ENCODE assay signal across 15 mouse cellular contexts in the genomic region with DNA sequence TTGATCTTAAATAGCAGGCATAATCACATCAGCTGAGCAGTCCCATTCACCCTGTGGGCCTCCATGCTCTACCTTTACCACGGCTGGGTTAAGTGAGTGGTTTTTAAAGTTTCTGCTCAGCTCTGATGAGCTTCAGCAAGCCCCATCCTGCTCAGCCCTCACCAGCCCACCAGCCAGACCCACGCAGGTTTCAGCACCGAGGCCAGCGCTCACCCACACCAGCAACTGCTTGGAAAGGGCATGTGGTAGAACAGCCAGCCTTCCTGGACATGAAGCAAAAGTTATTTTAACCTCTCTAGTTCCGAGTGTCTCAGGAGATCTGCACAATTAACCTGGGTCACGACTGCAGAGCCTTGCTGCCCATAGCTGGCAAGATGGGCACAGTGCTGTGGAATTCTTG. TPM values are rescaled to one million over a fixed set of nuclear protein-coding genes. Genes with fewer than 3 reads are reported as not detected.
DNase-seq lines count a peak whose midpoint lies in the region; ATAC-seq and TF ChIP-seq lines count a peak whose summit lies in the region.
"Had no signal": no experiment of that assay in that cellular context is flagged by ENCODE, and none has a peak within 500 bp of the region (broad histone marks: within the 10 kb centered on the region; RNA-seq: fewer than 3 reads in every experiment).

No protein-coding gene starts in this region.

- no peaks in the 10 kb centered on the region for H3K27me3 ChIP-seq in kidney, postnatal 0 days (ENCODE audit: insufficient read depth, low read length)
- H3K27me3 ChIP-seq in embryonic facial prominence, embryonic 11.5 days (ENCODE audit: control insufficient read depth, insufficient read depth, low read length) = no peaks in the 10 kb centered on the region
- H3K27me3 ChIP-seq: intestine, embryonic 15.5 days; liver, embryonic 12.5 days had no signal

- DNase-seq in adrenal gland, postnatal 36 days = peak; percentile 5 to 12
- DNase-seq in adrenal gland, adult 8-10 months = no peak
- DNase-seq in kidney, postnatal 0 days (ENCODE audit: low spot score) = peak; percentile 4
- DNase-seq in kidney, adult 18-20 months = no peak
- DNase-seq in 3134 (ENCODE audit: extremely low read depth, insufficient read length, low spot score) = peak; percentile 10
- peak; percentile 57 for DNase-seq in embryonic facial prominence, embryonic 11.5 days (ENCODE audit: low spot score)
- no peak for DNase-seq in layer of hippocampus, adult 11-12 months (ENCODE audit: low spot score)
- no peak for DNase-seq in spleen, postnatal 4 days (ENCODE audit: low spot score in 2 of 2)
- DNase-seq: cerebellum, adult 2 months; gastrocnemius, adult 2 months; heart, adult 18-20 months; lung, postnatal 14 days had no signal

- H3K36me3 ChIP-seq in kidney, postnatal 0 days (ENCODE audit: insufficient read depth, low read length) = no peaks in the 10 kb centered on the region
- H3K36me3 ChIP-seq in embryonic facial prominence, embryonic 11.5 days (replicated peaks; ENCODE audit: control insufficient read depth, insufficient read depth, low read depth, low read length) = no peaks in the 10 kb centered on the region
- H3K36me3 ChIP-seq: intestine, embryonic 15.5 days; liver, embryonic 12.5 days had no signal

- WGBS in kidney, postnatal 0 days = 24% methylated on average over 6 of the region's 6 CpGs
- WGBS in embryonic facial prominence, embryonic 11.5 days = 43% methylated on average over 6 of the region's 6 CpGs

- H3K27ac ChIP-seq in kidney, postnatal 0 days = no peak overlapping the region
- H3K27ac ChIP-seq in embryonic facial prominence, embryonic 11.5 days (replicated peaks; ENCODE audit: low read depth, low read length) = no peak overlapping the region
- H3K27ac ChIP-seq: gastrocnemius, adult 2 months; intestine, embryonic 15.5 days; liver, embryonic 12.5 days had no signal

- H3K4me2 ChIP-seq in kidney, postnatal 0 days (ENCODE audit: low read length) = no peak overlapping the region
- no peak overlapping the region for H3K4me2 ChIP-seq in embryonic facial prominence, embryonic 11.5 days (ENCODE audit: low read depth, low read length)
- H3K4me2 ChIP-seq: intestine, embryonic 15.5 days; liver, embryonic 12.5 days; midbrain, embryonic 11.5 days had no signal

- H3K4me1 ChIP-seq in kidney, postnatal 0 days (replicated peaks; ENCODE audit: insufficient read depth, low read length) = no peaks in the 10 kb centered on the region
- no peaks in the 10 kb centered on the region for H3K4me1 ChIP-seq in embryonic facial prominence, embryonic 11.5 days (ENCODE audit: control insufficient read depth, insufficient read depth, low read length)
- H3K4me1 ChIP-seq: intestine, embryonic 15.5 days; liver, embryonic 12.5 days had no signal

- no peak for TF ChIP-seq CTCF in kidney, postnatal 0 days (IDR thresholded peaks at IDR 0.05; ENCODE audit: low read depth)

- ATAC-seq in kidney, postnatal 0 days (replicated peaks; ENCODE audit: low FRiP score, low read depth) = no peak
- ATAC-seq in embryonic facial prominence, embryonic 11.5 days (replicated peaks; ENCODE audit: insufficient number of reproducible peaks, low FRiP score, low TSS enrichment, low read depth) = no peak
- ATAC-seq: intestine, embryonic 15.5 days; liver, embryonic 12.5 days had no signal

- H3K9me3 ChIP-seq in kidney, postnatal 0 days (replicated peaks; ENCODE audit: low read length) = no peaks in the 10 kb centered on the region
- H3K9me3 ChIP-seq in embryonic facial prominence, embryonic 11.5 days (replicated peaks; ENCODE audit: control insufficient read depth, low read length) = no peaks in the 10 kb centered on the region
- H3K9me3 ChIP-seq: intestine, embryonic 15.5 days; liver, embryonic 12.5 days had no signal

- no peak overlapping the region for H3K9ac ChIP-seq in kidney, postnatal 0 days (ENCODE audit: low read depth, low read length)
- no peak overlapping the region for H3K9ac ChIP-seq in embryonic facial prominence, embryonic 11.5 days (replicated peaks; ENCODE audit: low read length)
- H3K9ac ChIP-seq: intestine, embryonic 15.5 days; liver, embryonic 12.5 days had no signal

- H3K4me3 ChIP-seq in kidney, postnatal 0 days (replicated peaks; ENCODE audit: low read depth, low read length) = no peak overlapping the region
- no peak overlapping the region for H3K4me3 ChIP-seq in embryonic facial prominence, embryonic 11.5 days (ENCODE audit: low read depth, low read length)
- H3K4me3 ChIP-seq: gastrocnemius, adult 2 months; intestine, embryonic 15.5 days; liver, embryonic 12.5 days had no signal

RNA-seq across cellular contexts. Expression of a gene that starts 18.7 kb away (rescaled TPM):
- under 1 TPM; 0.23 to 0.33 TPM for total RNA-seq in adrenal gland, postnatal 36 days (2021)
- total RNA-seq in adrenal gland, adult 8-10 months (2022) = under 1 TPM; 0.25 to 0.64 (median 0.46) TPM
- 0.97 and 1.1 TPM in 2 replicates for polyA plus RNA-seq in kidney, postnatal 0 days (2015; fragmentation: Nextera tagmentation; extraction: Ambion mirVana)
- polyA plus RNA-seq in embryonic facial prominence, embryonic 11.5 days (2014; fragmentation: Nextera tagmentation; extraction: Ambion mirVana) = 0.18 and 0.33 TPM in 2 replicates

Comparison
In these comparisons a context has a peak if more than half of its experiments do, and no peak if none do; other contexts are left out.
1. DNase-seq: peak in adrenal gland, postnatal 36 days (2 of 2), kidney, postnatal 0 days (single experiment), 3134 (single experiment) and embryonic facial prominence, embryonic 11.5 days (single experiment); none in adrenal gland, adult 8-10 months (single experiment), kidney, adult 18-20 months (single experiment), layer of hippocampus, adult 11-12 months (single experiment) and spleen, postnatal 4 days (0 of 2).